Mouse (Mus musculus) cerebellum, adult 2 months (tissue): ENCODE data around the gene Kif3c.

ENCODE experiments used
- CTCF ChIP-seq: fragments of 200-500 bp; IDR thresholded peaks from 2 replicates; pipeline ENCODE4 v1.5.1; 2011; ENCODE audit warnings: low read depth, mild to moderate bottlenecking, control low read depth, low read length, moderate library complexity, borderline replicate concordance; ENCODE audit not compliant: insufficient read depth
- POLR2A ChIP-seq: fragments of 200-500 bp; IDR thresholded peaks from 2 replicates; pipeline ENCODE4 v1.6.1; 2011; ENCODE audit warnings: low read length, control low read depth, borderline replicate concordance; ENCODE audit not compliant: insufficient read depth

- TF ChIP-seq POLR2A (no peak), CTCF (no peak)
Observed at GRCm38 (mm10) chr12:3350136-3350535, 14.8 kb upstream of the Kif3c start.
